Mouse (Mus musculus) liver, embryonic 15.5 days (tissue): Measurements from ENCODE around the gene Bud23. TPM values are rescaled to one million over a fixed set of nuclear protein-coding genes. Genes with fewer than 3 reads are reported as not detected.

ENCODE experiments used
- ATAC-seq: fragments of 200-750 bp; cut with Nextera tagmentation; 2 replicates; pipeline ENCODE4 v1.8.0; 2017; ENCODE audit warnings: moderate number of reproducible peaks, mild to moderate bottlenecking, moderate library complexity; ENCODE audit not compliant: insufficient read depth
- H3K27ac ChIP-seq: fragments of 300-500 bp; sonication (generic); replicated peaks from 2 replicates; pipeline ENCODE4 v1.5.1; 2015; ENCODE audit warnings: mild to moderate bottlenecking, inconsistent platforms
- H3K27me3 ChIP-seq: fragments of 300-500 bp; sonication (generic); 2 replicates; pipeline ENCODE4 v1.6.1; 2015; ENCODE audit warnings: mild to moderate bottlenecking, inconsistent platforms
- H3K36me3 ChIP-seq: fragments of 300-500 bp; sonication (generic); replicated peaks from 2 replicates; pipeline ENCODE4 v1.6.1; 2015; ENCODE audit warnings: moderate library complexity, mild to moderate bottlenecking, inconsistent platforms
- H3K4me1 ChIP-seq: fragments of 300-500 bp; sonication (generic); replicated peaks from 2 replicates; pipeline ENCODE4 v1.6.1; 2015; ENCODE audit warnings: inconsistent platforms
- H3K4me2 ChIP-seq: fragments of 300-500 bp; sonication (generic); 2 replicates; pipeline ENCODE4 v1.6.1; 2015; ENCODE audit warnings: moderate library complexity, mild to moderate bottlenecking, inconsistent platforms
- H3K4me3 ChIP-seq: fragments of 300-500 bp; sonication (generic); replicated peaks from 2 replicates; pipeline ENCODE4 v1.5.1; 2015; ENCODE audit warnings: mild to moderate bottlenecking, inconsistent platforms
- H3K9ac ChIP-seq: fragments of 300-500 bp; sonication (generic); 2 replicates; pipeline ENCODE4 v1.6.1; 2015; ENCODE audit warnings: moderate library complexity, mild to moderate bottlenecking, inconsistent platforms
- H3K9me3 ChIP-seq: fragments of 300-500 bp; sonication (generic); replicated peaks from 2 replicates; pipeline ENCODE4 v1.6.1; 2016; ENCODE audit warnings: inconsistent platforms
- WGBS: fragments of 180-500 bp; shearing (Covaris S2); methylation state at CpG from one replicate; pipeline ENCODE4 v1.1.7; 2015; ENCODE audit warnings: mixed read lengths; ENCODE audit not compliant: insufficient replicate concordance; 5-methylcytosine and 5-hydroxymethylcytosine counted together
- polyA plus RNA-seq: library from polyadenylated mRNA; unstranded; fragments of >200 nt; fragmentation: Nextera tagmentation; extraction: Ambion mirVana; gene quantifications from 2 replicates; pipeline ENCODE4 v1.2.1, GENCODE M21; 2015

The Bud23 gene
- polyA plus RNA-seq, 1 experiment from 2014 or later, result 56.4 TPM

GRCm38 (mm10) chr5:135016224-135016759 is 48.5 kb downstream of the Bud23 start:
- Histone ChIP-seq H3K36me3 (no peaks in the 10 kb centered on the region), H3K4me2 (no peak overlapping the region), H3K4me3 (no peak overlapping the region), H3K27me3 (peaks cover 9% of the 10 kb centered on the region; the same call in 1 of the 2 replicates), H3K9me3 (no peaks in the 10 kb centered on the region), H3K27ac (no peak overlapping the region), H3K4me1 (peaks cover 22% of the 10 kb centered on the region), H3K9ac (no peak overlapping the region)
- WGBS, result 31% methylated on average over 4 of the region's 4 CpGs
- no peak for ATAC-seq

GRCm38 (mm10) chr5:135015497-135015896 is 49.3 kb downstream of the Bud23 start:
- H3K4me1 ChIP-seq, result peaks cover 30% of the 10 kb centered on the region
- H3K4me3 ChIP-seq, result no peak overlapping the region
- no peak for ATAC-seq
- H3K9ac ChIP-seq, result no peak overlapping the region
- H3K27ac ChIP-seq, result no peak overlapping the region
- no peak overlapping the region for H3K4me2 ChIP-seq
- H3K9me3 ChIP-seq, result no peaks in the 10 kb centered on the region
- WGBS, result 14% methylated on average over 7 of the region's 7 CpGs
- H3K27me3 ChIP-seq, result peaks cover 2% of the 10 kb centered on the region; the same call in 1 of the 2 replicates
- no peaks in the 10 kb centered on the region; the same call in 1 of the 2 replicates for H3K36me3 ChIP-seq

- Histone ChIP-seq H3K9me3 (no peaks in the 10 kb centered on the region), H3K9ac (no peak overlapping the region), H3K36me3 (no peaks in the 10 kb centered on the region; the same call in 1 of the 2 replicates), H3K4me3 (no peak overlapping the region), H3K27me3 (peaks cover under 1% of the 10 kb centered on the region; the same call in 1 of the 2 replicates), H3K4me2 (no peak overlapping the region), H3K4me1 (peaks cover 53% of the 10 kb centered on the region), H3K27ac (no peak overlapping the region)
- WGBS, result 14% methylated on average over 15 of the region's 16 CpGs
- no peak for ATAC-seq
Measured at GRCm38 (mm10) chr5:135012671-135013441, 51.9 kb downstream of the Bud23 start.

DNA sequence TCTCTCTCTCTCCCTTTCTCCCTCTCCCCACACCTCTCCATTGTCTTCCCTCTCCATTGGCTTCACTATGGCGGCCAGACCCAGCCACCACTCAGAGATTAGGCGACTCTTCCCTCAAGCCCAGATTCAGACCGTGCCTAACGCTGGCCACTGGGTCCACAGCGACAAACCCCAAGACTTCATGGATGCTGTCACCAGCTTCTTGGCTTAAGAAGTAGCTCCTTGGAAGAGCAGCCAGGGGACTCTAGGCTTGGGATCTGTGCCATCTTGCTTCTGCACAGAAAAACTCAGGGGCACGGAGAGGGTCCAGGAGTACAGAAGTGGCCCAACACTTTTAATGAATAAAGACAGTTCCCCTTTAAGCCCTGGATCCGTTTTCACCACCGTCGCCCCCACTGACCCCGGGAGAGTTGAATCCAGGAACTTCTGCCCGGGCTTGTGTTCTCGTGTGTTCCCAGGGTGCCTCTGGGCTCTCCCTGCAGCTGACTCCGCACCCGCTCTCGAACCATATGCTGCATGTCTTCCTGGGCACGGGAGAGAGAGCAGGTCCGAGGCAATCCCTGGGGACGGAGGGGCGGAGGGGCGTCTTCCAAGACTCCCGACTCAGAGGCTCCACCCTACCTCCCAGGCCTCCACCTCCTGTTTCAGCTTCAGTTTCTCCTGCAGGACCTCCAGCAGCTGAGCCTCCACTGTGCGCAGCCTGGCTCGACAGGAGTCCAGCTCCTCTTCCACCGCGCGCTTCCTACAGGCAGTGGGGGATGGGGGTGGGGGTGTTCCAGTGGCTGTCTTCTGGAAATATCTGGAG is 52.7 kb downstream of the Bud23 start:
- no peak overlapping the region for H3K4me3 ChIP-seq
- ATAC-seq, result no peak
- peak overlapping the region; percentile 6; the same call in 1 of the 2 replicates for H3K4me2 ChIP-seq
- H3K4me1 ChIP-seq, result peaks cover 55% of the 10 kb centered on the region
- H3K27me3 ChIP-seq, result peaks cover 6% of the 10 kb centered on the region; the same call in 1 of the 2 replicates
- no peak overlapping the region for H3K27ac ChIP-seq
- H3K9ac ChIP-seq, result no peak overlapping the region
- no peaks in the 10 kb centered on the region for H3K9me3 ChIP-seq
- 70% methylated on average over 26 of the region's 26 CpGs for WGBS
- no peaks in the 10 kb centered on the region; the same call in 1 of the 2 replicates for H3K36me3 ChIP-seq

DNA sequence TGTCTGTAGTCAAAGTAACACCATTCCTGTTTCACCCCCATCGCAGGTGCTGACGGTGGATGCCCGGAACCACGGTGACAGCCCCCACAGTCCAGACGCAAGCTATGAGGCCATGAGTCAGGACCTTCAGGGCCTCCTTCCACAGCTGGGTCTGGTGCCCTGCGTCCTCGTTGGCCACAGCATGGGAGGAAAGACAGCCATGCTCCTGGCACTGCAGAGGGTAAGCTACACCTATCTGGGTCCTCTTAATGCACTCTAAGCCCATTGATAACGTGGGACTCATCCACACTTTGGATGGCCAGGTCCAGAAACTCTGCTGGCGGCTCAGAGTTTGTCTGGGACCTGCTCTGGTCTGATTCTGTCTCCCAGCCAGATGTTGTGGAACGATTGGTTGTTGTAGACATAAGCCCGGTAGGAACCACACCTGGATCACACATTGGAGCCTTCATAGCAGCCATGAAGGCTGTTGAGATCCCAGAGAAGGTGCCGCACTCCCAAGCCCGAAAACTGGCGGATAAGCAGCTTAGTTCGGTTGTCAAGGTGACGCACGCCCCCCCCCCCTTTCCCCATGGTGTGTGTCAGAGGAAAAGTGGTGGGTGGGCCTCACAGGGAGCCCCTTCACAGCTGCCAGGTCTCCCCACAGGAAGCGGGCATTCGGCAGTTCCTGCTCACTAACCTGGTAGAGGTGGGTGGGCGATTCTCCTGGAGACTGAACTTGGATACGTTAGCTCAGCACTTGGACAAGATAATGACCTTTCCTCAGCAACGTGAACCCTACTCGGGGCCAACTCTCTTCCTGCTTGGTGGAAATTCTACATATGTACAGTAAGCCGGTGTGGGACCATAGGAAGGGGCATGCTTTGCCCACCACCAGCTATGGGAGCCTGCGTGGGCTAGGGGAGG is 53.7 kb downstream of the Bud23 start:
- H3K4me2 ChIP-seq, result peak overlapping the region; percentile 94
- no peak overlapping the region for H3K9ac ChIP-seq

DNA sequence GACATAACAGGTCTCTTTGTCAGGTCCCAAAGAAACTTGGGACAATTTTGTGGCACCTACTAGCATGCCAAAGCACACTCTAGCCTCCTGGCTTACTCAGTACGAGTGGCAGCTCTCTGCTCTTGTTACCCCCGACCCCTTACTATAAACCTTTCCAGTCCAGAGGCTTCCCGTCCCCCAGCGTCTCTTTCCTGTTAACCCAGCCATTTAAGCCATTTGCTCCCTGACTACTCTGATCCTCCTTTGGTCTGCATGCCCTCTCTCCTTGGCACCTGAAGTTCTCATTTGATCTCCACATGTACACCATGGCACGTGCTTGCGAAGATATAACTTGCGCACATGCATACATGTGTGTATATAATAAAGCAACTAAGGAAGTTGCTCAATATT is 54.4 kb downstream of the Bud23 start:
- Histone ChIP-seq H3K4me1 (peaks cover 50% of the 10 kb centered on the region), H3K27ac (peak overlapping the region; percentile 94), H3K9ac (peak overlapping the region; percentile 74), H3K4me2 (peak overlapping the region; percentile 94), H3K9me3 (no peaks in the 10 kb centered on the region), H3K27me3 (peaks cover 8% of the 10 kb centered on the region), H3K4me3 (peak overlapping the region; percentile 69), H3K36me3 (no peaks in the 10 kb centered on the region; the same call in 1 of the 2 replicates)
- 40% methylated on average over 7 of the region's 7 CpGs for WGBS
- ATAC-seq, result no peak

More for the DNA sequence above, 53.7 kb downstream of the Bud23 start:
- Histone ChIP-seq H3K27ac (no peak overlapping the region; the same call in 1 of the 2 replicates), H3K4me3 (no peak overlapping the region), H3K9me3 (no peaks in the 10 kb centered on the region), H3K4me1 (peaks cover 52% of the 10 kb centered on the region), H3K27me3 (peaks cover 6% of the 10 kb centered on the region; the same call in 1 of the 2 replicates), H3K36me3 (no peaks in the 10 kb centered on the region; the same call in 1 of the 2 replicates)
- WGBS, result 79% methylated on average over 25 of the region's 25 CpGs
- ATAC-seq, result no peak

- H3K4me1 ChIP-seq, result peaks cover 50% of the 10 kb centered on the region
- ATAC-seq, result peak; percentile 65
- H3K9ac ChIP-seq, result peak overlapping the region; percentile 74
- no peaks in the 10 kb centered on the region for H3K9me3 ChIP-seq
- no peaks in the 10 kb centered on the region; the same call in 1 of the 2 replicates for H3K36me3 ChIP-seq
- WGBS, result under 1% methylated on average over 37 of the region's 37 CpGs
- peaks cover 14% of the 10 kb centered on the region for H3K27me3 ChIP-seq
- H3K4me2 ChIP-seq, result peak overlapping the region; percentile 94
- peak overlapping the region; percentile 94 for H3K27ac ChIP-seq
- peak overlapping the region; percentile 69 for H3K4me3 ChIP-seq
Measured at GRCm38 (mm10) chr5:135009590-135010319, 55.0 kb downstream of the Bud23 start.

- peak within 1 kb of the TSS; percentile 69 for H3K4me3 ChIP-seq
- under 1% methylated on average over 52 of the region's 52 CpGs for WGBS
- H3K9ac ChIP-seq, result peak within 1 kb of the TSS; percentile 74
- H3K27ac ChIP-seq, result peak within 1 kb of the TSS; percentile 94
- H3K36me3 ChIP-seq, result no peaks in the 10 kb centered on the region; the same call in 1 of the 2 replicates
- H3K9me3 ChIP-seq, result no peaks in the 10 kb centered on the region
- peaks cover 50% of the 10 kb centered on the region for H3K4me1 ChIP-seq
- peak within 1 kb of the TSS; percentile 94 for H3K4me2 ChIP-seq
- peaks cover 15% of the 10 kb centered on the region for H3K27me3 ChIP-seq
- peak; percentile 86 for ATAC-seq
Measured at GRCm38 (mm10) chr5:135008671-135009589, 55.8 kb downstream of the Bud23 start, which contains the start of gene Abhd11. TSS of gene Abhd11 (plus strand) at chr5:135009152.
